Mouse (Mus musculus) neural tube, embryonic 10.5 days (tissue): ENCODE results near the gene Scgn.

Source experiments
- DNase-seq: peaks from one replicate; pipeline ENCODE4 v3.0.0-alpha.2; 2017; ENCODE audit warnings: low spot score; ENCODE audit errors: extremely low spot score

The Scgn gene

DNA sequence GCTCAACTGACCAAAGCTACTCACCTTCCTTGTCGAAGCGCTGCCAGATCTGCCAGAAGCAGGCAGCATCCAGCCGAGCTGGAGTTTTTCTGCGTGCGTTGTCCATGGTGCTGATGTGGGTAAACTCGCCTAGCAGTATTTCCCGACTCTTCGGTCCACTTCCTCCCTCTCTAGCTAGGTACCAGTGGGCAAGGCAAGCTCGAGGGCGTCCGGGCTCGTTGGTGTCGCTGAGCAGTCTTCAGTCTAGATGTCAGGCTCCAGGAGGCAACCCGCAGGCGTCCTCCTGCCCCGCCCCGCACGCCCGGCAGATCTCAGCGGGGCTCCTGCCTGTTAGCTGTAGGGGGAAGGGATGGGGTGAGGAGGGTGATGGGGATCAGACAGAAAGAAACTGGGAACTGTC, at the start of gene Scgn:
Gene Scgn (minus strand): TSS at position 287 of the 400 bp plus-strand sequence.
- peak; percentile 71 for DNase-seq

DNA sequence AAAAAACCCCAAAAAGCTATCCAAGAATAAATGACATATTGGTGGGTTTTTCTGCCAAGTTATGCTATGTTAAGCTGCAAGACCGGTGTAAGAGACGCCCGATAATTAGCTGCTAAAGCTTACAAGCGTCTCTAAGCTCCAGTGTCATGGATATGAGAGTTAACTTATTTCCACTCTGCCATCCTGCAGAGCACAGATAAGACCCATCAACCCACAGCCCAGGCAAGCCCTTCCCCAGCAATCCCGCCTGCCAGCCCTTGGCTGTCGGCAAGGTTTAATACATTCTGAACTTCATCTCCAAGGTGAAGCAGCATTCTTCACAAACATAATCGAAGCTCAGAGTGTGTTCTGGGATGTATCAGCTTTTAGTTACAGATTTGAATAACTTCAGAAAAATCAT, 49.2 kb upstream of the Scgn start:
- DNase-seq, result no peak

GRCm38 (mm10) chr13:24037502-24037901, 46.5 kb upstream of the Scgn start:
- DNase-seq, result no peak

DNA sequence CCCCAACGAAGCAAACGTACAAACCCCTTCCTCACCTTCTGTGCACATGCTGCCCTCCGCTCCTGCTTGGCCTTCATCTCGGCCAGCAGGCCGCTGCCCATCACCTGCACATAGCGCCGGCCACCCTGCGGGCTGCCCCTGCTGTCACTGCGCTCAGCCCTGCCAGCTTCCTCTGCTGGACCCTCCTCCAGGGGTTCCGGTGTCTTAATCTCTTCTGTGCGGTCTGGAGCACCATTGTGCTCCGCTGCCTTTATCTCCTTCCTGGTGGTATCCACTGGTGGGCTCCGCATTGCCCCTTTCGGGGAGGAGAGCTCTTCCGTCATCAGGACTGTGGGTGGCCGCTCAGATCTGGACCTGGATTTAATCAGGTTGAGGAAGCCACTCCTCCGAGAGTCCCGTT, 45.1 kb upstream of the Scgn start:
- no peak for DNase-seq

DNA sequence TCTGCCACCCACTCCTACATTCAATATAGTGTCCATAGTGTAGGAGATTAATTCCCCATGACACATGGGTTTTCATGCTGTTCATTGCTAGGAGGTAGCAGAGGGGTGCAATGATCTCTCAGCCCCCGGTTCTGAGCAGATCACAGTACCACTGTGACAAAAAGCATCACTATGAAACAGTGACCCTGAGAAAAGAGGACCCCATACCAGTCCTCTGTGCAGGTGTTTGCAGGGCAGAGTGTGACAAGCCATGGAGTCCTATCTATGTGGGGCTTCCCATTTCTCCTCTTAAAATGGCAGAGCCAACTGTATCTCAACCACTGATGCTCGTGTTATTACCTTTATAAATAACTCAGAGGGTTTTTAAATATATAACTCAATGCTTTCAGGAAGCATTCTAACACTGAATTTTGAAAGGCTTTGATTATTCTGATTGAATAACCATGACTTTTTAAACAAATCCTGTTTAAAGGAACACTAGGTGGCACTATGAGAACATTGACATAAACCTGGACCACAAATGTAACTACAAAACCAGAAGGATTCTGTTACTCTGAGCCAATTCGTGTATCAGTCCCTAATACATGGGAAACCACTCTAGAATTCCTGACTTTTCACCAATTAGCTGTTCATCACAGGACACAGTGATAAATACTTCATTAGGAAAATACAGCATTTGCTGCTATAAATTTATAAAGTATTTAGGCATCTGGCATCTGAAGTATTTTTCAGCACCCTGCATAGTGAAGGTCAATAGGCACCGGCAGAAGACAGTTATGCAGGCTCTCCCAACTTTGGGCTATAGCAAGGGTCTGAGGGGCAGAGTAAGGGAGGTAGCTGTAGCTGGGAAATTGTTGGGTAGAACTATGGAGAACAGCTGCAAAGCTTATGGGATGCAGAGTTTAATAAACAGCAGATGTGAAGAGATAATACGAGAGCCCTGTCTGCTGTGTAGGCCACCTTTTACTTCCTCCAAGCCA, 36.5 kb upstream of the Scgn start:
- no peak for DNase-seq

DNA sequence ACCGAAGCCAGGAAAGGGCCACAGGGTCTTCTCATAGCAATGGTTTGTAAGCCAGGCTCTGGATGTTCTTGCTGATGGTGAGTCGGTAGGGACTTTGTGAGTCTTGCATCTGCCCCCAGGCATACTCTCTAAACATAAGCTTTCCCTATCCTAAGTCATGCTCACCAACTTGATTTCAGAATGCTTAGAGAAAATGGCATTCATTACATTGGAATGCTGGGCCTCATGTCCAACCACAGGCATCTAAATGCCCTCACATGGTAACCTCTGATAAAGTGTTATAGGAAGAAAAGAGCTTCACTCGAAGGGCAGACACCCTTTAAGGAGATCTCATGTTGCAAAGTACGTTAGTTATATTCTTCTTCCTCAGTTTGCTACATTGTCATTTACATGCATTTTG, 27.5 kb upstream of the Scgn start:
- DNase-seq, result no peak

- no peak for DNase-seq
These were observed 14.5 kb upstream of the Scgn start for GRCm38 (mm10) chr13:24005528-24005927.

GRCm38 (mm10) chr13:24001797-24002196, 10.8 kb upstream of the Scgn start:
- no peak for DNase-seq

DNA sequence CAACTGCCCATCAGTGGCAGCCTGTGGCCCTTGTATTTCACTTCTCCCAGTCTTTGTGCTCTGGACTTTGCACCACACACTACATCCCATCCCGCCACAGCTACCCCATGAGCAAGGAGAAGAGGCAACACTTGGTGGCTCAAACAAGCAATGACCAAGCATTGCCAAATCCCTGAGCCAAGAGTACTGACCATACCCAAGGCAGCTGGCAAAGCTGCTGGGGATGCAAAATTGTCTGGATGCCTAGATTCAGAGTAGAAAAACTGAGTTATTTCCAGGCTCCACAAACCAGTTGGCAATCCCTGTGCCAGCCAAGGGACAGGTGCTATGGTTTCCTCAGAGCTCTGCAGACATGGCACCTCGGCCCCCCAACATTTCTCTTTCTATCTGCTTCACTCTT, 10.1 kb upstream of the Scgn start:
- DNase-seq, result no peak

DNA sequence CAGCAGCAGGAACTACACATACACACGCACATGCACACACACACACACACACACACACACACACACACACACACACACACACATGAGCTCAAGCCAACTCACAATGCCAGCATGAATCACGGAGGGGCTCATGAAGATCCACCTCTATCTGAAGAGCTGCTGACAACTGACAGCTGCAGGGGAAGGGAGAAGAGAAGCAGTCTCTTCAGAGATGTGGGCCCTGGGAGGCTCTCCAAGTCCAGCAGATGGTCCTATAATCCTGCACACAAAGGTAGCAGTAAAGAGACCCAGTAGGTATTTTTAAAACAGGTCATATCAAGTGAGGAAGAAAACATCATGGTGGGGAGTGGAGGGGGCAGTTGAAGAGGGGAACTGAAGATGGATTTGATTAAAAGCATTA, 7.8 kb upstream of the Scgn start:
- no peak for DNase-seq

- DNase-seq, result no peak
These were observed 3.7 kb upstream of the Scgn start for GRCm38 (mm10) chr13:23994756-23995155.

DNA sequence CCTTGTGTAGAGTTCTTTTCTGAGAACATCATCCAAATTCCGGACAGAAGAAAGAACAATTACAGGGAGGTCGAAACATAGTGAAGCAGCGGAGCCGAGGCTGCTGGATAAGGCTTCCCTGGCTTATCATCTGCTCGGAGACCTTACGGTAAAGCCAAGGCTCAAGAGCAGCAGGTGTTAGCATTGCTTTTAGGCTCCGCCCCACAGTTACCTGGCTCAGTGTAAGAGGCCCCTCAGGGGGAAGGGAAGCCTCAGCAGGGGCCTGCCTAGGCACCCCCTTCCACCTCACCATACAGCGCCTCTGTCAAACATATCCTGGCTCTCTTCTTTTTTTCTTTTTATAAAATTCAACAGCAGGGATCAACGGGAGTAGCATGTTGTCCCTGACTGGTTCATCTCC, 3.0 kb upstream of the Scgn start:
- no peak for DNase-seq

DNA sequence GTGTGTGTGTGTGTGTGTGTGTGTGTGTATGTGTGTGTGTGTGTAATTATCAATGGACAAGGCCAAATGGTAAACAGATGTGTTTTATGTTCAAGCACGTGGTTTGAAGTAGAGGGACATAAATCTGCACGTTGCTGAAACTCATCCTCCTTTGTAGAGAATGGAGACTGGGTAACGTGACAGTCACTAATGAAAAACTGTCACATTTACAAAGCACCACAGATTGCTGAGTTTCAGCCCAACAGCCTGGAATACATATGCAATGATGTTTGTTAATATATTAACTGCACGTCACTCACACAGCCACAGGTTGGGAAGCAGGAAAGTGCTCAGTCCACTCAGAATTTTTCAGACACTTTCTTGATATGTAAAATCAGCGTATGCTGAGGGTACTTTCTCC, 563 bp downstream of the Scgn start:
- DNase-seq, result no peak

GRCm38 (mm10) chr13:23985130-23985529, 5.9 kb downstream of the Scgn start:
- no peak for DNase-seq

DNA sequence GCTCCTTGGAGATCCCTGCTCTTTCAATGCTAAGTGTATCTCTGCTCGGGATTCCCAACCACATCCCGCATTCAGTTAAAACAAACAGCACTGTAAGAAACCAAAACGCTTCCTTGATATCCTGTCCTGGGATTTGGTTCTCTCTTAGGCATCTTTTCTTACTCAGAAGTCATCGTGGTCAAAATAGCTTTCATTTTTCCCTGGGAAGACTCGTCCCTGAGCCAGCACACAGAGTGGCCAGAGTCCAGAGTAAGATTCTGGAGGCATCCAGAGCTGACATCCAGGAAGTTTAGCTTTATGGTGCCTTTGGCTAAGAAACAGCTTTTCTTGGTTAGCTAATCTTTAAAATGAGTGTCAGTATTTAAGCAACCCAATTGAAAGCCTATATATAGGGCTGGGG, 18.7 kb downstream of the Scgn start:
- DNase-seq, result no peak

- DNase-seq, result no peak
These were observed 19.1 kb downstream of the Scgn start for GRCm38 (mm10) chr13:23971870-23972269.

- no peak for DNase-seq
These were observed 26.1 kb downstream of the Scgn start for GRCm38 (mm10) chr13:23964909-23965308.

GRCm38 (mm10) chr13:23959776-23960175, 31.2 kb downstream of the Scgn start:
- DNase-seq, result no peak

DNA sequence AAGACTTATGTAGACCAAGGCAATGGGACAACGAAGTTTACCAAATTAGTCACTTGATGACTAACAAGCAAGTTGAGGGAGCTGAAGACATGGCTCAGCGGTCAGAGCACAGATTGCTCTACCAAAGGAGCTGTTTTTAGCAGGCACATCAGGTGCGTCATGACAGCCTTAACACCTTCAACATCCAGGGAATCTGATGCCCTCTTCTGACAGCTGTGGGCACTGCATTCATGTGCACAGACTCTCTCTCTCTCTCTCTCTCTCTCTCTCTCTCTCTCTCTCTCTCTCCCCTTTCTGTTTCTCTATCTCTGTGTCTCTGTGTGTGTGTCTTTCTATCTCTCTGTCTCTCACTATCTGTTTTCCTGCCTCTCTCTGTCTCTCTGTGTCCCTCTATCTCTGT, 40.1 kb downstream of the Scgn start:
- DNase-seq, result no peak

GRCm38 (mm10) chr13:23949484-23950246, 41.3 kb downstream of the Scgn start:
- DNase-seq, result peak; percentile 20

GRCm38 (mm10) chr13:23946254-23946653, 44.8 kb downstream of the Scgn start:
- no peak for DNase-seq

GRCm38 (mm10) chr13:23942861-23943260, 48.2 kb downstream of the Scgn start:
- DNase-seq, result no peak
